Mouse (Mus musculus): Measurements from ENCODE around the gene Tmem205. TPM values are rescaled to one million over a fixed set of nuclear protein-coding genes. Genes with fewer than 3 reads are reported as not detected.
A peak's percentile ranks its signal among the peaks of the same experiment; 100 is the strongest.

Tmem205 gene
- total RNA-seq, 1 experiment from 2014 or later, result 4.0 TPM

DNA sequence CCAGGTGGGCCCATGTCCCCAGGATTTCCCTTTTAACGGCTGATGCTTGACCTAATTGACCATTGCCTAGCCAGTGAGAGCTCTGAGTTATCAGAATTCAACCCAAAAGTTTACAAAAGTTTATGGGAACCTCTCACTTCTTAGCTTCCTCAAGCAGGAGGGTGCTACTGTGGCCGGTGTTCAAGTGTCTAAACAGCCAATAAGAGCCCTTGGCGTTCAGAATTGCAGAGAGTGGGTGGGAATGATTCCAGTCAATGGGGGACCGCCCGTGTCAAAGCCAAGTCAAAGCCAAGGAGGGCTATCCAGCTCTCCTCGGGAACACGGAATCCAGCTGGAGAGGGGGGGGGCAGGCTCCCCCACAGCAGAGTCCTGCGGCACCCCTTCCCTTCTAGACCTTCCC is 20.8 kb upstream of the Tmem205 start:
- ATAC-seq (replicated peaks; ENCODE audit: insufficient number of reproducible peaks, low FRiP score, low TSS enrichment, poor library complexity, severe bottlenecking), result no peak

DNA sequence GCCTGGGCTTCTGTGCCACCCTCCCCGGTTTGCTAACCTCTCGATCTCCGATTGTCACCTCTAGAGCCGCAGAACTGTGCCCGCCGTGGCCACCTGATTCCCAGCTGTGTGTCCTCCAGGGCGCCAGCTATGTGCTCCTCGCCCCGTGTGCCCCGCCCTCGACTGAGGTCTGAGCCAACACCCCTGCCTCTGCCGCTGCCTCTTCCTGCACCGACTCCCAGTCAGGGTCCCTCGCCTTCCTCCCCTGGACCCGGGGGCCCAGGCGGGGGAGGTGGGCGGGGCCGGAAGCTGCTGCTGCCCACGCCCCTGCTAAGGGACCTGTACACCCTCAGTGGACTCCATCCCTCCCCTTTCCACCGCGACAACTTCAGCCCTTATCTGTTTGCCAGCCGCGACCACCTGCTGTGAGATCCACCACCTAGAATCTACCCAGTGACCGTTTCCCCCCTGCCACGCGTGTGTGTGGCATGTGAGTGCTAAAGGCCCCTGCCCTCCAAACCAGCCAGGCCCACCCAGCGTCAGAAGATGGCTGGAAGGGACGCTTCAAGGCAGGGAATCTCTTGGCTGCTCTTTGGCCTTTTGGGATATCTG is 20.3 kb upstream of the Tmem205 start:
- no peak for ATAC-seq (replicated peaks; ENCODE audit: insufficient number of reproducible peaks, low FRiP score, low TSS enrichment, poor library complexity, severe bottlenecking)

DNA sequence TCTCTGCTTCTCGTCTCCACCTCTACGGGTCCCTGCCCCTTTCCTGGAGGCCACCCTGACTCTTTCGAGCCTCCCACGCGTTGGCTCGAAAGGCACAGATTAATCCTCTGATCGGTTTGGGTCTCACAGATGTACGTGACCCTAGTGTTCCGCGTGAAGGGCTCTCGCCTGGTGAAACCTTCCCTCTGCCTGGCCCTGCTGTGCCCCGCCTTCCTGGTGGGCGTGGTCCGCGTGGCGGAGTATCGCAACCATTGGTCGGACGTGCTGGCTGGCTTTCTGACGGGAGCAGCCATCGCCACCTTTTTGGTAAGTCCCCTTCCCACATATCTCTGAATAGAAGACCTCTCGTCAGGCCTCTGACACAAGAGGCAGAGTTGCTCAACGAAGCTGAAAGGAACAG is 16.9 kb upstream of the Tmem205 start:
- ATAC-seq (replicated peaks; ENCODE audit: insufficient number of reproducible peaks, low FRiP score, low TSS enrichment, poor library complexity, severe bottlenecking), result no peak

DNA sequence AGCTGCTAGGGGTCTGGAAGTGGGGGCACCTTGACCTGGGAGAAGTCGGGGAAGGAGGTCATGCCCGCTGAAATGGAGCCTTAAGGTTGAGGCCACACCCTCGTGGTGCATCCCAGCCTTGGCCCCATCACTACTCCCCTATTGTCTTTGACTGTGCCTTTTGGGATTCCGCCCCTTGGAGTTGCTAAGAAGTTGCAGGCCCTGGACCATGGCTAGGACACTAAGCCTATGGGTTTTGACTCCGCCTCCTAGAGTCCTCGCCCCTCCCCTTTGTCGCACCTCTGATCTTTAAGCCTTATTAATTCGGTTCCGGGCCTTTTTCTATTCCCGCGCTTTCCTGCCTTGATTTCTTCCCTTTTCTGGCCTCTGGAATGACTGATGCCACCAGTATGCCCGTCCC is 16.3 kb upstream of the Tmem205 start:
- no peak for ATAC-seq (replicated peaks; ENCODE audit: insufficient number of reproducible peaks, low FRiP score, low TSS enrichment, poor library complexity, severe bottlenecking)

DNA sequence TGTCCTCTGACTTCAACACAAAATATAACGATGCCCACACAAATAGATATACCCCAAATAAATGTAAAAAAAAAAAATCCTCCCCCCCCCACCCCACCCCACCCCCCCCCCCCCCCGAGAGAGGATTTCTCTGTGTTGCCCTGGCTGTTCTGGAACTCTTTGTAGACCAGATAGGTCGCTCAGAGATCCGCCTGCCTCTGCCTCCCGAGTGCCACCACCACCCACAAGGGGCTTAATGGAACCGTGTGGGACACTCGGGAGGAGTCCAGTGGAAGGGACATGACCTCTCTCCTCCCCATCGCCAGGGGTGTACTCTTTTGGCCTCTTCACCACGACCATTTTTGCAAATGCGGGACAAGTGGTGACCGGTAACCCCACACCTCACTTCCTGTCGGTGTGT is 15.7 kb upstream of the Tmem205 start:
- ATAC-seq (replicated peaks; ENCODE audit: insufficient number of reproducible peaks, low FRiP score, low TSS enrichment, poor library complexity, severe bottlenecking), result no peak

DNA sequence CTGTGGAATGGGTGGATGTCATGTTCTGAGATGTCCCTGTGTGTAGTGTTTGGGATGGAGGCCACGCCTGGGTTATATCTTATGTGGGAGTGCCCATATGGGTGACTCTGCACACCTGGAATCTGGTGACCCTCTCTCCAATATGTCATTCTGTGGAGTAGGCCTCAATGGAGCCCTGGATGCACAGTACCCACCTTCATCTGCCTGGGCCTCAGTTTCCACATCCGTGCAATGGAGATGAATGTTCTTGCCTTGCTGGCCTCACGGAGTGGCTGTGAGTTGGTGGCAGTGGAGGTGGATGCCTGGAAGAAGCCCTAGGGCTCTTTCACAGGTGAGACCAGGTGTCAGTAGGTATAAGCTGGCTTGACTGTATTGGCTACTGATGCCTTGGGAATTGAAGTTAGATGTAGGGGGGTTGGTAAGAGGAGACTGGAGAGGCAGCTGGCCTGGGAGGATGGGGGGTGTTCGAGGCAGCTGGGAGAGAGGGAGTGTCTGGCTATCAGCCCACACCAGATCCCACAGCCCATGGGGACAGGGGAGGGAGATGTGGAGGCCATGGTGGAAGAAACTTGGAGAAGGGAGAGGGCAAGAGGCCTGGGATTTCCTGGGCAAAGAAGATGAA is 11.0 kb upstream of the Tmem205 start:
- ATAC-seq (replicated peaks; ENCODE audit: insufficient number of reproducible peaks, low FRiP score, low TSS enrichment, poor library complexity, severe bottlenecking), result no peak

DNA sequence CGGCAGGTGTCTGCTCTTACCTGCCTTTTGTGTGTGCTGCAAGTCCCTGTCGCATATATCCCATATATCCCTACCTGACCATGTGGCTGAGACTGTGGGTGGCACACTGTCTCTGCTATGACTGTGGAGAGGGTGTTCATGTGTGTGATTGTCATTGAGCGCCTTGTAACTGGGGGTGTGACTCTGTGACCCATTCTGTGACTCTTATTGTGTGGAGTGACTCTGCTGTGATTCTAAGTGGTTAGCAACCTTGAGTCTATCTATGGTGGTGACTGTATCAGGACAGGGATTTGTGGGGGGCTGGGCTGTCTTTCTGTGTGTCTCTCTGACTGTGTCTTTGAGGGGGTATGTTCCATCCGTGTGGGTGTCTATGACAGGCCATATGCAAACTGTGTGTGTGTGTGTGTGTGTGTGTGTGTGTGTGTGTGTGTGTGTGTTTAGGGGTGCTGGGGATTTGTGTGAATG is 10.4 kb upstream of the Tmem205 start:
- ATAC-seq (replicated peaks; ENCODE audit: insufficient number of reproducible peaks, low FRiP score, low TSS enrichment, poor library complexity, severe bottlenecking), result no peak

DNA sequence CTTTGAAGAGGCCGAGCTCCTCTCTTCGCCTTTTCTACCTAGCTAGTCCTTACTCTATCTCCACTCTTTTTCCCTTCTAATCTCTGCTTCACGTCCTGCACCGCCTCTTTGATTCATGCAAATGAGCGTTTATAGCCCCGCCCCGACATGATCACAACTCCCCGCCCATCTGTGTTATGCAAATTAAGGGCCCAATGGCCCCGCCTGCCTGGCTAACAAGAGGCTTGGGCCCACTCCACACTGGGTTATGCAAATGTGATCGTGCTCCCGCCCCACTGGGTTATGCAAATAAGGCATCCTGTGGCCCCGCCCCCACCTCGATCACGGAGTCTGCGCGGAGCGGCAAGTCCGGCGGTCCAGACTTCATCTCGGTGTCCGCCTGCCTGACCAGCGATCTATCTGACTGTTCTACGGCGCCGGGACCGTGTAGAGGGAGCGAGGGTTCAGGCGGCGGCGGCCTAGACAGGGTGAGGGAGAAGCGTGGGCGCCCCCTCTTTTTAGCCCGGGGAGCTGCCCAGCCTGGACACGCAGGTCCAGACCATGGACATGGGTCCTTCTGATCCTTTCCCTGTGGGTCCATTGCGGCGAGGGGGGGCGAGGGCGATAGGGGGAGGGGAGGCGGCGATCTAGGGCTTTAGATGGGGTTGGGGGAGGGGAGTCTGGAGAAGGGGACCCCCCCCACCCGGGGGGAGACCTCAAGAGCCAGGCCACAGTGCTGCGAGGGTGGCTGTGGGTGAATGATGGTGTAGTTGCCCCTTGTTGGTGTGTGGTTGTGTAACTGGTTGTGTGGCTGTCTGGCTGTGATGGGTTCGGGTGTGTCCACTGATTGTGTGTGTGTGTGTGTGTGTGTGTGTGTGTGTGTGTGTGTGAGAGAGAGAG is 9.6 kb upstream of the Tmem205 start, which contains the start of gene Plppr2:
Plppr2 (plus strand) TSS at position 342 of the 879 bp plus-strand sequence.
- peak; percentile 77 for ATAC-seq (replicated peaks; ENCODE audit: insufficient number of reproducible peaks, low FRiP score, low TSS enrichment, poor library complexity, severe bottlenecking)

DNA sequence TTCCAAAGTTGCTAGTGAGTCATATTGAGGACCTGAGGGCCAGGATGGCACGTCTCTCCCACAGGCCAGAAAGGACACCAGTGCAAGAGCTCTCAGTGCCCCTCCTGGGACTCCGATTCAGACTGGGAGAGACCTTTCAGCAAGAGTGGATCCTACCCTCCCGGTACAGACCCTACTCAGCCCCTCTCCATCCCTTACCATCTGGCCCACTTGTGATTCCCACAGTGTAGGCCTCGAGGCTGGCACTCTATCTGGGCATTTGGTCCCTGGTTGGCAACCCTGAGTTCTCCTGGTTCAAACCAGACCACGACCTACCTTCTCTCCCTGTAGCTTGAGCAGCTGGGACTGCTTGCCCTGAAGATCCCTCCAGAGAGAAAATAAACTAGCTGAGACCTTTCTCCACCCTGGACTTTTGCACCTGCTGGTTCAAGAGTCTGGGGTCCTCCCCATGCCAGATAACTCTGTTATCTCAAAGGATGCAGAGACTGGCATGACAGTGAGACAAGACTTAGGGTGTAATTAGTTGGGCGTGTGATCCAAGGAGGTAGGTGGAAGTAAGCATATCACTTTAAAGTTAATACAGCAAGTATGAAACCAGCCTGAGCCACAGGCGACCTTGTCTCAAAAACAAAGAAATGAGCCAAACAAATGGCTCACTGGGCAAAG is 8.2 kb upstream of the Tmem205 start:
- no peak for ATAC-seq (replicated peaks; ENCODE audit: insufficient number of reproducible peaks, low FRiP score, low TSS enrichment, poor library complexity, severe bottlenecking)

DNA sequence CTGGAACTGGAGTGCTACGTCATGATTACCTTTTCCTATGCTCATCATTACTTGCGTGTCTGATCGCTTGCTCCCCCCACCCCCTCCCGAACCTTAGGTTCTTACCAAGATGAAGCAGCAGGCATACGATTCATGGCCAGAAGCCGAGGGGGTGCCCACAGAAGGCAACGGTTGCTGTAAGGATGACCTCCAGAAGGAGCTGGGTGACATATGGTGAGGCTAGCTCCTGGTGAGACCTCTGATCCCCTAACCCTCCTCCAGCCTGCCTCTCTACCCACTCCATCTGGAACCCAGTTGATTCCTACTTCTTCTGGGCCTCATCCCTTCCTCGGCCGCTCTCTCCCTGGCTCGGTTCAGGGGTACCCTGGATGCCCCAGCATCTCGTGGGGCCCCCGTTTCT is 6.7 kb upstream of the Tmem205 start:
- no peak for ATAC-seq (replicated peaks; ENCODE audit: insufficient number of reproducible peaks, low FRiP score, low TSS enrichment, poor library complexity, severe bottlenecking)

DNA sequence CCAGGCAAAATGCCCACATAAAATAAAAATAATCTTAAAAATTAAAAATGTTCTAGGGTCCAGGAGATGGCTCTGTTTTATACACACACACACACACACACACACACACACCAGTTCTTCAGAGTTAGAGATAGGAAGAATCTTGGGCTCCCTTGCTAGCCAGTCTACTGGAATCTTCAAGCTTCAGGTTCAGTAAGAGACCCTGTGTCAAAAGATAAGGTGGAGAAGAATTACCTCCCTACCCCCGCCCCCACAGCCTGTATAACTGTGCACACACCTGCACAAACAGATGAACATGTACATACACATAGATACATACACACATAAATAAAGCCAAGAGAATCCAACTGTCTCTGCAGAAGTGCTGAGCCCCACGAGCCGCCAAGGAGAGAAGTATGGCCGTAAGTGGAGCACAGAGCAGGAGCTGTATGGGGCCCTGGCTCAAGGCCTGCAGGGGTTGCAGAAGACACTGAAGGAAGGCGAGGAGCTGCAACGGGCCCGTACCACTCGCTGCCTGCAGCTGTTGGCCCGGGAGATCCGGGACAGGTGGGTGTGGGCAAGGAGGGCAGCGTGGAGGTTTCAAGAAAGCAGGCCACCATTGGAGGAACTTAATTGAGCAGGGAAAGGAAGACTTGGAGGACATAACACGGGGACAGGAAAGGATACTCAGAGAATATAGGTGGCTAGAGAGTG is 5.2 kb upstream of the Tmem205 start:
- ATAC-seq (replicated peaks; ENCODE audit: insufficient number of reproducible peaks, low FRiP score, low TSS enrichment, poor library complexity, severe bottlenecking), result no peak

DNA sequence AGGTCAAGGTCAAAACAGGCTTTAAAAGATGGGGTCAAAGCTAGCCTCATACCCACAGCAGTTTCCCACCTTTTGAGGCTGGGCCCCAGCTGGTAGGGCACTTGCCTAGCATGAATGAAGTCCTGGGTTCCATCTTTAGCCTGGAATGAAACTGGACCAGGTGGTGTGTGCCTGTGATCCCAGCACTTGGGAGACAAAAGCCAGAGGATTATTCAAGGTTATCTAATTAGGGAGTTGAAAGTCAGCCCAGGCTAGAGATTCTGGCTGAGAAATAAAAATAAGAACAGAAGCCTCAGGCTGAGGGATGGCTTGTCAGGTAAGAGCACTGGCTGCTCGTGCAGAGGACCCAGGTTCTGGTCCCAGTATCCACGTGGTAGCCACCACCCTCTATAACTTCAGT is 4.7 kb upstream of the Tmem205 start:
- no peak for ATAC-seq (replicated peaks; ENCODE audit: insufficient number of reproducible peaks, low FRiP score, low TSS enrichment, poor library complexity, severe bottlenecking)

DNA sequence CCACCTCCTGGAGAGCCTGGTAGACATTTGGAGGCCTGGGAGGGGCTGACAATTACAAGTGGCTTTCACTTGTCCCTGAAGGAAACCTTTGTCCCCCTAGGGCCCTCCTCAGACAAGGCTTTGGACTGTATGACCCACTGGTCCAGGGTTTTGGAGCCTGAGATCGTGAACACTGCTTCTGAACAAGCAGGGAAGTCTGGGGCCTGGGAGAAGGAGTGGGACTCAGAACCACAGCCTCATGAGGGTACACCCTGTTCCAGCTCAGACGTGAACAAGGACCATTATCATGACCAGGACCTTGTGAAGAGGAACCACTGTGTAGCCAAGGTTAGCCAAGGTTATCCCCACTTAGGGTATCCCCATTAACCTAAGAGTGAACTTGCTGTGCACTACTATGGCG is 1.9 kb upstream of the Tmem205 start:
- ATAC-seq (replicated peaks; ENCODE audit: insufficient number of reproducible peaks, low FRiP score, low TSS enrichment, poor library complexity, severe bottlenecking), result no peak

DNA sequence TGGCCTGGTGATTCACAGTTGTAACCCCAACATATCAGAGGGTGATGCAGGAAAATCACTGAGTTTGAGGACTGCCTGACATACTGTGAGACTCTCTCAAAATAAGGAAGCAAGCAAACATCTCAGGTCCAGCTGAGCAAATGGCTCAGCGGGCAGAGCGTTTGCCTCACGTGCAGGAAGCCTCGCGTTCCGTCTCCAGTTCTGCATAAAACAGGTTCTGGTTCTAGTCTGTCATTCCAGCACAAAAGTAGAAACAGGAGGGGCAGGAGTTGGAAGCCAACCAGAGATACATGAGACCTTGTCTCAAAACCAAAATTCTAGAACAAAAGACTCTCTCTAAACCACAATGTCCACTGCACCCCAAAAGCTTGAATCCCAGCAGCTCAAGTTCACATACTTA is 572 bp downstream of the Tmem205 start:
- ATAC-seq (replicated peaks; ENCODE audit: insufficient number of reproducible peaks, low FRiP score, low TSS enrichment, poor library complexity, severe bottlenecking), result 0 out of 2 replicates have a peak, but pooled peaks have one; percentile 25

DNA sequence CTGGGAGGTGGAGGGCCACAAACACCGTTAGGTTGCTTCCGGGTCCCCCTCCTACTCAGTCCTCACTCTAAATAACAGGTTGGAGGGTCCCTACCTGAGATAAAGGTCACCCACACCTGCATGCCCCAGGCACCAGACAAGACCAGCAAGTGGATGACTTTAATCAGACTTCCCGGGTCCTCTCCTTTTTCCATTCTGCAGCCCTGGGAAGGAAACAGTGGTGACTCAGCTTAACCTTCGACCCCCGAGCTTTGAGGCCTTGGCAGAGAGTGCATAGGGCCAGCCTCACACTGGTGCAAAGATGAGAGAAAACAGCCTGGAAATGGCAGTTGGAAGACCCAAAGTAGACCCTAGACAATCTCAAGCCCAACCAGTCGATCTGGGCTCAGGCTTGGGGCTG is 1.2 kb downstream of the Tmem205 start:
- ATAC-seq (replicated peaks; ENCODE audit: insufficient number of reproducible peaks, low FRiP score, low TSS enrichment, poor library complexity, severe bottlenecking), result no peak

DNA sequence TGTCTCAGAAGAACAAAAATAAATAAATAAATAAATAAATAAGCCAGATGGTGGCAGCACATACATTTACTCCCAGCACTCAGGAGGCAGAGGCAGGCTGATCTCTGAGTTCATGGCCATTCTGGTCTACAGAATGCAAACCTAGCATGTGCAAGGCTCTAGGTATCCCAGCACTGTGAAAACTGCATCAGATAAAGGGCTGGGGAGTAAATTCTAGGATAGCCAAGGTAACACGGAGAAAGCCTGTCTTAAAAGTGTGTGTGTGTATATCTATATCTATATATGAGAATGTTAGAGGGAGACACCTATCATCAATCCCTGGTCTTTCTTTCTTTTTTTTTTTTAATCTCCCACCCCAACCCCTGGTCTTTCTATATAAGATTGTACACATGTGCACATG is 1.9 kb downstream of the Tmem205 start:
- no peak for ATAC-seq (replicated peaks; ENCODE audit: insufficient number of reproducible peaks, low FRiP score, low TSS enrichment, poor library complexity, severe bottlenecking)

DNA sequence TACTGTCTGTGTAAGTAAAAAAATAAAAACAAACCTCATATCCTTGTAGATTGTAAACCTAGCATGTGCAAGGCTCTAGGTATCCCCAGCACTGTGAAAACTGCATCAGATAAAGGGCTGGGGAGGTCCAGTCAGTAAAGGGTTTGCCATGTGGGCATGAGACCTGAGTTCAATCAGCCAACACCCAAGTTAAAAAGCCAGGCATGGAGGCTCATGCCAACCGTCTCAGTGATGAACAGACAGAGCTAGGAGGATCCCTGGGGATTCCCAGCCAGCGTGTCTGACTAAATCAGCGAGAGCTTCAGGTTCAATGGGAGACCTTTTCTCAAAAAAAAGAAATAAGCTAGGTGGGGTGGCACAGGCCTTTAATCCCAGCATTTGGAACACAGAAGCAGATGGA is 2.3 kb downstream of the Tmem205 start:
- ATAC-seq (replicated peaks; ENCODE audit: insufficient number of reproducible peaks, low FRiP score, low TSS enrichment, poor library complexity, severe bottlenecking), result no peak

DNA sequence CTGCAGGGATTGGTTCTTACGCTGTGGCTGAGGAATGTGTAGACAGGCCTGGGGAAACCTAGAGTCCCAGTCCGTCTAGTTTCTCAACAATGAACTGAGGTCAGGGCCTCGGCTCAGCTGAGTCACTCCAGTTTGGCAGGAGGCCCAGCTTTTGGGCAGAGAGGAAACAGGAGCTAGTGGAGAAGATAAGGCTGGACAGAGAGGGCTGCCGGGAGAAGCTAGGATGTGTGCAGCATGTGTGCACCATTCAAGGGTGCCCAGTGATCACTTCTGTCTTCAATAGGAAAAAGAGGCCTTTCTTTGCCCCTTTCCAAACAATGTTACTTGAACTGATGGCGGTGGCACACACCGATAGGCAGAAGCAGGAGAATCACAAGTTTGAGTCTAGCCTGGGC is 3.3 kb downstream of the Tmem205 start:
- peak; percentile 50; the same call in 1 of the 2 replicates for ATAC-seq (replicated peaks; ENCODE audit: insufficient number of reproducible peaks, low FRiP score, low TSS enrichment, poor library complexity, severe bottlenecking)
